Mouse (Mus musculus): ENCODE measurements around the gene H1foo. TPM values are rescaled to one million over a fixed set of nuclear protein-coding genes. Genes with fewer than 3 reads are reported as not detected.
A peak's percentile ranks its signal among the peaks of the same experiment; 100 is the strongest.

Gene H1foo
- total RNA-seq, 2 experiments from 2014 or later: not detected

GRCm38 (mm10) chr6:115924829-115925228 lies 19.9 kb upstream of the H1foo start:
- DNase-seq: no peak
- intact Hi-C loops (cut with DNase I): no loop called here

- no peak for DNase-seq
- intact Hi-C loops (cut with DNase I): no loop called here
These were observed 18.3 kb upstream of the H1foo start for GRCm38 (mm10) chr6:115926416-115926815.

- intact Hi-C loops (cut with DNase I): no loop called here
- no peak for DNase-seq
These were observed 17.2 kb upstream of the H1foo start for GRCm38 (mm10) chr6:115927292-115928242.

GRCm38 (mm10) chr6:115930018-115930417 lies 14.7 kb upstream of the H1foo start:
- no peak for DNase-seq
- intact Hi-C loops (cut with DNase I): no loop called here

GRCm38 (mm10) chr6:115931639-115932038 lies 13.1 kb upstream of the H1foo start, which contains the start of gene Rho:
TSS of gene Rho (plus strand) at chr6:115931748.
- intact Hi-C loops (cut with DNase I): no loop called here

GRCm38 (mm10) chr6:115932391-115932790 lies 12.3 kb upstream of the H1foo start:
- intact Hi-C loops (cut with DNase I): no loop called here
- no peak for DNase-seq

More at GRCm38 (mm10) chr6:115931639-115932038, 13.1 kb upstream of the H1foo start, which contains the start of gene Rho:
- DNase-seq: no peak

GRCm38 (mm10) chr6:115935544-115935943 lies 9.2 kb upstream of the H1foo start:
- intact Hi-C loops (cut with DNase I): no loop called here
- DNase-seq: no peak

GRCm38 (mm10) chr6:115938011-115938410 lies 6.7 kb upstream of the H1foo start:
- DNase-seq: no peak
- intact Hi-C loops (cut with DNase I): no loop called here

GRCm38 (mm10) chr6:115938798-115939197 lies 5.9 kb upstream of the H1foo start:
- DNase-seq: no peak
- intact Hi-C loops (cut with DNase I): no loop called here

GRCm38 (mm10) chr6:115940603-115941002 lies 4.1 kb upstream of the H1foo start:
- no peak for DNase-seq

GRCm38 (mm10) chr6:115941128-115941527 lies 3.6 kb upstream of the H1foo start:
- intact Hi-C loops (cut with DNase I): no loop called here

More at GRCm38 (mm10) chr6:115940603-115941002, 4.1 kb upstream of the H1foo start:
- intact Hi-C loops (cut with DNase I): no loop called here

GRCm38 (mm10) chr6:115943498-115944427 lies 975 bp upstream of the H1foo start:
- intact Hi-C loops (cut with DNase I): no loop called here
- DNase-seq: peak in 1 of 2 experiments; percentile 50

More at GRCm38 (mm10) chr6:115941128-115941527, 3.6 kb upstream of the H1foo start:
- no peak for DNase-seq

- no peak for DNase-seq
- intact Hi-C loops (cut with DNase I): no loop called here
These were observed 895 bp downstream of the H1foo start for GRCm38 (mm10) chr6:115945633-115946032.

- DNase-seq: no peak
- intact Hi-C loops (cut with DNase I): no loop called here
These were observed 1.7 kb downstream of the H1foo start for GRCm38 (mm10) chr6:115946389-115946788.

GRCm38 (mm10) chr6:115954506-115955074 lies 9.9 kb downstream of the H1foo start:
- no peak for DNase-seq
- intact Hi-C loops (cut with DNase I): loop anchor here (5.0 kb wide), 1 partner anchor 102 kb away; the partner anchor contains the start of genes Ift122 and Mbd4

GRCm38 (mm10) chr6:115955169-115955568 lies 10.4 kb downstream of the H1foo start:
- intact Hi-C loops (cut with DNase I): loop anchor here (5.0 kb wide), 1 partner anchor 103 kb away; the partner anchor contains the start of genes Ift122 and Mbd4
- no peak for DNase-seq

GRCm38 (mm10) chr6:115955664-115956063 lies 10.9 kb downstream of the H1foo start:
- no peak for DNase-seq
- intact Hi-C loops (cut with DNase I): loop anchor here (5.0 kb wide), 1 partner anchor 103 kb away; the partner anchor contains the start of genes Ift122 and Mbd4

GRCm38 (mm10) chr6:115956418-115956921 lies 11.7 kb downstream of the H1foo start:
- DNase-seq: no peak
- intact Hi-C loops (cut with DNase I): loop anchor here (5.0 kb wide), 1 partner anchor 104 kb away; the partner anchor contains the start of genes Ift122 and Mbd4

GRCm38 (mm10) chr6:115956922-115957601 lies 12.3 kb downstream of the H1foo start:
- intact Hi-C loops (cut with DNase I): loop anchor here (5.0 kb wide), 1 partner anchor 105 kb away; the partner anchor contains the start of genes Ift122 and Mbd4
- DNase-seq: peak; percentile 70
